Mouse (Mus musculus) cerebellum, adult 9-11 months (tissue): ENCODE results near the gene Rnps1.
"Not testable (repeated sequence)": the region's sequence is repeated elsewhere in the genome, so short reads cannot be mapped to it uniquely, and the experiment has no call there.

Experiments
- DNase-seq: peaks from one replicate; pipeline ENCODE4 v3.0.0; 2022

Gene Rnps1

GRCm38 (mm10) chr17:24429201-24429983 lies 15.0 kb downstream of the Rnps1 start:
- no peak for DNase-seq

DNA sequence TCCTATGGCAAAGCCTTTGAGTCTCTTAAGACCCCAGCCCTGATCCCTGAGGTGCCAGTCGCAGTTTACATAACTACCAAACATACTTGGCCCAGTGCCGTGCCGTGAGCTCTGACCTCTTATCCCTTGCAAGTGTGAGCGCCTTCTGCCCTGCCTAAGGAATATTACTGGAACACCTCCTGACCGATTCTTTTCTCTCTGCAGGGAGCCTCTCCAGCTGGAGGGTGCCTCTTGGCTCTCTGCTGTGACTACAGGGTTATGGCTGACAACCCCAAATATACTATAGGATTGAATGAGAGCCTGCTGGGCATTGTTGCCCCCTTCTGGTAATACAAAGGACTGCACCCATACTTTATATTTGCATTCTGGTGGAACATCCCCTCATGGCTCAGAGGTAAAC lies 22.7 kb downstream of the Rnps1 start:
- peak; percentile 74 for DNase-seq

DNA sequence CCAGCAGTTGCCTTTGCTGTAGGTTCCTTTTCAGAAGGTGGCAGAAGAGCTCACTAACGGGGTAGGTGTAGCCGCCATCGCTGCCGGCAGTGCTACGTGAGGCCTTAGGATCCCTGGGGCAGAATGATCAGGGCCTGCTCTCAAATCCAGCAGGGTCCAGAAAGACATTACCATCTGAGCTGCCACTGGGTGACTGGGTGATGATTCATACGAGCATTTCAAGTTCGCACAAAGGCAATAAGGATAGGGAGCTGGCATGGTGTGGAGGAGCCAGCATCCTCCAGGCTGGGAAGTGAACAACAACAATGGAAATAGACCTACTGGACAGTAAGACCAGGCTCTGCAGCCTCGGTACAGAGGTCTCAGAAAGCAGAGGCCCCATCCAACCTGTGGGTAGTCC lies 26.0 kb downstream of the Rnps1 start:
- DNase-seq = no peak

GRCm38 (mm10) chr17:24441148-24441547 lies 26.8 kb downstream of the Rnps1 start:
- DNase-seq = no peak

- no peak for DNase-seq
These were observed 27.7 kb downstream of the Rnps1 start for GRCm38 (mm10) chr17:24442107-24442506.

- DNase-seq = peak; percentile 67
These were observed 28.3 kb downstream of the Rnps1 start, which contains the start of gene Dnase1l2 for GRCm38 (mm10) chr17:24442632-24443155. Dnase1l2 (minus strand) TSS chr17:24443105.

DNA sequence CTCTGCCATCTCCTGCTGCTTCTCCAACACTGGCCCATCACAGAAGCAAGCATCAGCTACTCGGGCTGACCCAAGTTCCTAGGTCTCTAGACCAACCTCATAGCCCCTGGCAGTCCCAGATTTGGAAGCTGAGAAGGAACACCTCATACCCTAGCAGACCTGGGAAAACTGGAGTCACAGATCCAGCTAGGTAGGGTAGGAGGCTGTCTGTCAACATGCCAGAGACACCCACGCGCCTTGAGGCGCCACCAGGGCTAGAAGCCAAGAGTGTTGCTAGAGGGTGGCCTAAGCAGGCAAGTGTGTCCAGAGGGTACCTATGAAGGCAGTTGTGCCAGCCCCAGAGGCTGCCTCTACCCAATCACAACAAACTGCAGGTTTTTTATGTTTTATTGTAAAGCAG lies 29.0 kb downstream of the Rnps1 start:
- DNase-seq = peak; percentile 85

- no peak for DNase-seq
These were observed 32.2 kb downstream of the Rnps1 start for GRCm38 (mm10) chr17:24446590-24446989.

DNA sequence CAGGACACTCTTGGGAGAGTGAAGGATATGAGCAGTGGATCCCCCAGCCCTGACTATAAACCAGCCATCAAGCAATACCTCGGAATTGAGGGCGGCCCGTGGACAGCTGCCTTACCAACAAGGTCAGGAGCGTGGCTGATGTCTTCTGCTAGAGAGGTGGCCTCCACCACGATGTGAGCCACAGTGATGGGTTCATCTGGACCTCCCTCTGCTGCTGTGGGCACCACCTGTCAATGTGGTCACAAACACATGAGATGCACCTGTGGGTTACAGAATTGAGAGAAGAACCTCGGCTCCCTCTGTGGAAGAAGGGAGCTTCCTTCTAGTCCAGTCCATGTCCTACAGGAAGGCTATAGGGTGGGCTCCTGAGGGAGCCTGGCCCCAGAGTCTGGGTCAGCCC lies 35.1 kb downstream of the Rnps1 start:
- no peak for DNase-seq

DNA sequence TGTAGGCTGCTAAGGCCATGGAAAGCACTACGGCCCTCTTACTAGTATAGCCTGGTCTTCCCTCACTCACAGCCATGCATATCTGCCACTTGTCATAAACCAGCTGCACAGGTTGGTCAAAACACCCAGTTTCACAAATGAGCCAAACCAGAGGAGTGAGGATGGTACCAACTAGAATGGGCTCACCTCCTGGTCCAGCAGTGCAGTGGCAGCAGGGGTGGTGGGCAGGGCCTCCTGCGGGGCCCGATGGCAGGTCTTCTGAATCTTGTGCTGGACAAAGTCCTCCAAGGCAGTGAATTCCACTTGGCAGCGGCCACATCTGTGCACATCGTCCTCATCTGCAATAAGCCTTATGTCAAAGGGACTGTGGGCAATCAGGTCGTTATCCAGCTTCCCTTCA lies 36.9 kb downstream of the Rnps1 start:
- no peak for DNase-seq

DNA sequence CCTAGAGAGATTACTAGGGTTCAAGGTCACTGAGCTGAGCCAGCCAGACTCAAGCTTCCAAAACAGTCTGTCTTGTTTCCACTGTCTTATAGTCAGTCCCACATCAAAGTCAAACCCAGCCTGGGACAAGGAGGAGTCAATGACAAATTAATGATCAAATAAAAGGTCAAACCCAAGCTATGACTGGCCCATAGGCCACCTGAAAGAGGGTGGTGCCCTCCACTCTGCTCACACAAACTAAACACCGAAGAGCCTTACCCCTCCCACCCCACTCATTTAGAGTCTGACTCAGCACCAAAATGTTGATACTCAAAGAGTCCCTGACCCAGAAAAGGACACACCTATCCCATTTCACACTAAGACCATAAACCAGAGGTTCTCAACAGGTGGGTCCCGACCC lies 39.0 kb downstream of the Rnps1 start:
- DNase-seq = no peak

DNA sequence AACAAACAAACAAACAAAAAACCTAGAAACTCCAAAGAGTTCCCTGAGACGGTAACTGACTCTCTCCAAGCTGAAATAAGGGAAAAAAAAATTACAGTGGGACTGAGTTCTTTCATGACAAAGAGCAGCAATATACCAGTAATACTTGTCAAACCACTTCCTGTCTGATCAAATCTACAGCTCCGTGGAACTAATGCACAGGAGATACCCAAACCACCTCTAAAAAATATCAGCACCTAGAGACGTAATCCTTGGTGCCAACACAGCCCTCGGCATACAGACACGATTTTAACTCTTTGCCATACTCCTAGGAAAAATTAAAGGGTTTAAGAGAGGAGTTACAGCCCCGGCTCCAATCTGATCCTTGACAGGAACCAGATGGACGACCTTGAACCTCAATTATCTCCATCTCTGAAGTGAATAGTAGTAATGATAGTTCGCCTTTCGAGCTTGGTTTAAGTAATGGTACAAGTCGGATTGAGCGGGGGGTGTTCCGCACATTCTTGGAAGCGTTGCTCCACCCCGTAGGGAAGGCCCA lies 39.9 kb downstream of the Rnps1 start:
- no peak for DNase-seq

GRCm38 (mm10) chr17:24454756-24455522 lies 40.6 kb downstream of the Rnps1 start:
- peak; percentile 99 for DNase-seq

DNA sequence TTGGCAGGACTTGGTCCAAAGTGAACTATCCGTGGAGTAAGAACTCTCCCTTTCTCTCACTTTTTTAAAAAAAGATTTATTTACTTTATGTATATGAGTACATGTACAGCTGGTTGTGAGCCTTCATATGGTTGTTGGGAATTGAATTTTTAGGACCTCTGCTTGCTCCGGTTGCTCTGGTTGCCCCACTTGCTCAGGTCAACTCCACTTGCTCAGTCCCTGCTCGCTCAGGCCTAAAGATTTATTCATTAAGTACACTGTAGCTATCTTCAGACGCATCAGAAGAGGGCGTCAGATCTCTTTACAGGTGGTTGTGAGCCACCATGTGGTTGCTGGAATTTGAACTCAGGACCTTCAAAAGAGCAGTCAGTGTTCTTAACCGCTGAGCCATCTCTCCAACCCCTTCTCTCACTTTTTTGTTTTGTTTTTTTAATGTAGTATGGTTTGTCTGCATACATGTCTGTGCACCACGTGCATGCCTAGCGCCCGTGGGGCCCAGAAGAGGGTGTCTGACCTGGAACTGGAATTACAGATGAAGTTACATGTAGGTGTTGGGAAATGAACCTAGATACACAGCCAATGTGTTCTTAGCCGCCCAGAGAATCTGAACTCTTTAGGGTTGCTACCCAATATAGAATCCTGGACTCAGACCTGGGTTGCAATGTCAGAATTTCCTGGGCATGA lies 41.3 kb downstream of the Rnps1 start:
- not testable (repeated sequence) for DNase-seq

DNA sequence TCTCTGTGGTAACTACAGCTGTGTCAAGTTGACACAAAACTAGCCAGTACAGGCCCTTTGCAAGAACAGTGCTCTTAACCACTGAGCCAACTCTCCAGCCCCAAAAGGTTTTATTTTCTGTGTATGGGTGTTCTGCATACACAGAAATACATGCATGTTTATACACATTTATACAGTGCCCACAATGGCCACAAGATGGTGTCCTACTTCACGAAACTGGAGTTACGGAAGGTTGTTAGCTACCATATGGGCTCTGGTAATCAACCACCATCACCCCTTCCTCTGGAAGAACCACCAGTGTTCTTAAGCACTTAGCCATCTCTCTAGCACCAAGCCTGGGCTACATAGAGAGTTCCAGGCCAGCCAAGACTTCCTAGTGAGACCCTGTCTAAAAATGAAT lies 47.2 kb downstream of the Rnps1 start:
- DNase-seq = no peak

- no peak for DNase-seq
These were observed 48.6 kb downstream of the Rnps1 start for GRCm38 (mm10) chr17:24462932-24463331.

DNA sequence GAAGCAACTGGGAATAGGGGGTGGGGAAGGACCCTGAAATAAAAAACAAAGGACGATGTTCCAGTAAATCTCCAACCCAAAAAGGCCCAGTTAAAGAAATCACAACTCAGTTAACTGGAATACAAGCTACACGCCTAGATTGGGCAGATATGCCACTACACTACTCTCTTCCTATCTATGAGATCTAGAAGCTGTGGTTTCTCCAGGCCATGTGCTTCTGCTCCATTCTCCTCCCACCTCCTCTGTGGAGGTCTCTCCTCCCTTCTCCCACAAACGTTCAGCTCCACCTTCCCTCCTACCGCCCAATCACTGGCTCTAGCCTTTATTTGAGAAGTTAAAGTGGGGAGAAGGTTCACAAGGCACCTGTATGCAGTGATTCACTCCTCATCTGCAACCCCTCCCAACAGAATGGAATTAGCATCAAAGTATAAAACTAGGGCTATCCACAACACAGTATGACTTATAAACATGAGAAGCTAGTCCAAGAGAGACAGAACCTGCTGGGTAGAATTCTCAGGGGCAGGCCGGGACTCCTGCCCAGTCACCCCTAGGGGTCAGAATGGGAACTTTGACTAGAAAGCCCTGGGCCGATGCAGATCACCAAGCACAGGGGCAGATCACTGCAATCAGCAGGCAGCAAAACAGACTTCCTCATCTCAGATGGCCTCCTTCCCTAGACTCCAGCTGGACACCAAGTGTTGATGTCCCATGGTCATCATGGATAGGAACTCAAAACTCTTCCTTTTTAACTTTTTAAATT lies 49.2 kb downstream of the Rnps1 start:
- no peak for DNase-seq

DNA sequence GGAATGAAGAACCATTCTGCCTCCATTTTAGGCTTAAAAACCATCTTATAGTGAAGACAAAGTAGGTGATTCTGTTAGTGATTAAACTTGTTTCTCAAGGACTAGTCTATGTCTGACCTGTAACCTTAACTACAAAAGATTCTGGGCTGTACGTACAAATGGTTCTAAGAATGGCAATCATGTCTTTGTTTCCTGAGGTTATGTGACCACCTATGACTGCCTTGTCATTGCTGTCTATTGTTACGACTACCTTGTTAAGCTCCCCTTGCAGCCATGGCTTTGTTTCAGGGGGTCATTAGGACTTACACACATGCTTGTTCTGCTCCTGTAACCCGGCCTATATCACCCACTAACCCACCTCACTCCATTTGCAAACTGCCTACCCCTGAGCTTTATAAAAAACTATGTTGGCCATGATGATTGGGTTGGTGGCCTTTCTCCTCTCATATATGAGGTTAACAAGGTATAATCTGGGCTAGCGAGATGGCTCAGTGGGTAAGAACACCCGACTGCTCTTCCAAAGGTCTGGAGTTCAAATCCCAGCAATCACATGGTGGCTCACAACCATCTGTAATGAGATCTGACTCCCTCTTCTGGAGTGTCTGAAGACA lies 54.4 kb downstream of the Rnps1 start:
- no peak for DNase-seq

DNA sequence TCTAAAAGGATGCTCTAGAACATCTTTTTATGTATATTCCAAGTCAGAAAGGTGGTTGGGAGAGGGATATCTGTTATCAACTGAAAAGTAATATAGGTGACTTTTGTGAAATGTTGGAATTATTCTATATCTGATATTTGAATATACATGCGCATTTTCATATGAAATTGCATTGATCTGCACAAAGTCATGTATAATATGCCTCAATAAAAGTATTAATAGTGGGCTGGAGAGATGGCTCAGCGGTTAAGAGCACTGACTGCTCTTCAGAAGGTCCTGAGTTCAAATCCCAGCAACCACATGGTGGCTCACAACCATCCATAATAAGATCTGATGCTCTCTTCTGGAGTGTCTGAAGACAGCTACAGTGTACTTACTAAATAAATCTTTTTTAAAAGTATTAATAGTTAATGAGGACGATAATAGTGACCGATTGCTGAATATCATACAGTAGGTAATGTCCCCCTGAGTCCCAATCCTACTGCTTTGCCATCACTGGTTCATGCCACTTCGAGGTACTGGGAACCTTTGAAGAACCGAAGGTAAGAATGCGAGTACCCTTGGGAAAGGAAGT lies 55.1 kb downstream of the Rnps1 start:
- DNase-seq = no peak

DNA sequence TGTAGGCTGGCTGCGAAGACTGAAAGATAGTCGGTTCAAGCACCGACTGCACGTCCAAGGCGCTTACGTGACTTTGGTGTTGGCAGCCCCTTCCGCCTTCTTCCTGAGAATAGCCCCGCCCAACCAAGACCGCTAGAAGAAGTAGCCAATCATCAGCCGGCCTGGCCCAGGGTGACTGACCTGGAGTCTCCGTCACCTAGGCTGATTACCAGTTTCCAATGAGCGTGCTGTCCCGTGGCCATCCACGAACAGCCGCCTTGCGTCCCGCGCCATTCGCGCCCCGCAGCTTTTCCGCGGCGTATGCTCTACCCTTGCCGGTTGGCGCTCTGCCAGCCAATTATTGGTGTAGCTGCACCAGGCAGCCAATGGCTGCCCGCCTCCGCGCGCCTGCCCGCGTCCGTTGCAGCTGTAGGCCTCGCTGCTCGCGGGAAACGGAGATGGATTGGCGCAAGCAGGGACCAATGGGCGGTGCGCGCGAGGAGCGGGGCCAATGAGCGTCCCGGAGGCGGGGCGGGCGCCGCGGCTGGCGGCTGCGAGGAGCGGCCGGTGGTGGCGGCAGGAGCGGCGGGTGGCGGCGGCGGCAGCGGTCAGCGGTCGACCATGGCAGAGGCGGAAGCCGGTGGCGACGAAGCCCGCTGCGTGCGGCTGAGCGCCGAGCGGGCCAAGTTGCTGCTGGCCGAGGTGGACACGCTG lies 55.7 kb downstream of the Rnps1 start, which contains the start of the genes E4f1 and Pgp:
TSS of gene E4f1 (minus strand) at position 404 of the 693 bp plus-strand sequence.
TSS of gene Pgp (plus strand) at position 483 of the 693 bp plus-strand sequence.
- DNase-seq = peak; percentile 100
